ENCODE assay signal across 11 mouse cellular contexts in genomic region chr14:98471803-98472509, GRCm38 (mm10).
DNase-seq lines count a peak whose midpoint lies in the region; ATAC-seq and TF ChIP-seq lines count a peak whose summit lies in the region.
"Had no signal": no experiment of that assay in that cellular context is flagged by ENCODE, and none has a peak within 500 bp of the region (broad histone marks: within the 10 kb centered on the region; RNA-seq: fewer than 3 reads in every experiment).

No protein-coding gene starts in this region.

- no peak overlapping the region for H3K4me3 ChIP-seq in heart, embryonic 13.5 days
- no peak overlapping the region for H3K4me3 ChIP-seq in heart, embryonic 11.5 days (ENCODE audit: low read depth, low read length)
- no peak overlapping the region for H3K4me3 ChIP-seq in stomach, postnatal 0 days (ENCODE audit: low read depth, low read length)
- H3K4me3 ChIP-seq in liver, embryonic 12.5 days, result no peak overlapping the region

- H3K9me3 ChIP-seq in heart, embryonic 13.5 days, result no peaks in the 10 kb centered on the region
- H3K9me3 ChIP-seq in heart, embryonic 11.5 days (replicated peaks; ENCODE audit: control insufficient read depth, low read length), result no peaks in the 10 kb centered on the region
- H3K9me3 ChIP-seq in stomach, postnatal 0 days (ENCODE audit: control insufficient read depth, low read length), result no peaks in the 10 kb centered on the region
- no peaks in the 10 kb centered on the region for H3K9me3 ChIP-seq in liver, embryonic 12.5 days (replicated peaks)

- 62% methylated on average over 5 of the region's 5 CpGs for WGBS in heart, embryonic 13.5 days
- 68% methylated on average over 5 of the region's 5 CpGs for WGBS in heart, embryonic 11.5 days (ENCODE audit: insufficient replicate concordance)
- WGBS in stomach, postnatal 0 days, result 11% methylated on average over 5 of the region's 5 CpGs
- 66% methylated on average over 5 of the region's 5 CpGs for WGBS in liver, embryonic 12.5 days (ENCODE audit: insufficient replicate concordance)

- TF ChIP-seq CTCF in stomach, postnatal 0 days (IDR thresholded peaks at IDR 0.05; ENCODE audit: low read depth), result no peak

- TF ChIP-seq EP300 in stomach, postnatal 0 days (optimal IDR thresholded peaks at IDR 0.05), result peak; percentile 77

- H3K4me2 ChIP-seq in heart, embryonic 13.5 days, result no peak overlapping the region
- H3K4me2 ChIP-seq in heart, embryonic 11.5 days, result no peak overlapping the region
- H3K4me2 ChIP-seq in stomach, postnatal 0 days (replicated peaks; ENCODE audit: low read depth), result 0 out of 2 replicates have a peak overlapping the region, but pooled peaks have one; percentile 2
- H3K4me2 ChIP-seq in liver, embryonic 12.5 days, result no peak overlapping the region
- H3K4me2 ChIP-seq: liver, embryonic 11.5 days had no signal

- 0 out of 2 replicates have a peak overlapping the region, but pooled peaks have one; percentile 33 for H3K27ac ChIP-seq in heart, embryonic 13.5 days (replicated peaks)
- H3K27ac ChIP-seq in heart, embryonic 11.5 days (ENCODE audit: low read depth, low read length), result no peak overlapping the region
- peak overlapping the region; percentile 69 for H3K27ac ChIP-seq in stomach, postnatal 0 days (replicated peaks)
- no peak overlapping the region for H3K27ac ChIP-seq in liver, embryonic 12.5 days

- no peaks in the 10 kb centered on the region for H3K27me3 ChIP-seq in heart, embryonic 13.5 days (replicated peaks)
- no peaks in the 10 kb centered on the region for H3K27me3 ChIP-seq in heart, embryonic 11.5 days (ENCODE audit: control insufficient read depth, insufficient read depth, low read length)
- H3K27me3 ChIP-seq in stomach, postnatal 0 days (ENCODE audit: control insufficient read depth, insufficient read depth, low read length), result no peaks in the 10 kb centered on the region
- H3K27me3 ChIP-seq in liver, embryonic 12.5 days (replicated peaks), result no peaks in the 10 kb centered on the region
- H3K27me3 ChIP-seq: CH12.LX had no signal

- peaks cover 8% of the 10 kb centered on the region; the same call in 1 of the 2 replicates for H3K4me1 ChIP-seq in heart, embryonic 13.5 days
- H3K4me1 ChIP-seq in heart, embryonic 11.5 days (ENCODE audit: control insufficient read depth, insufficient read depth, low read length), result no peaks in the 10 kb centered on the region
- no peaks in the 10 kb centered on the region for H3K4me1 ChIP-seq in stomach, postnatal 0 days (replicated peaks; ENCODE audit: control insufficient read depth, insufficient read depth)
- H3K4me1 ChIP-seq in liver, embryonic 12.5 days, result no peaks in the 10 kb centered on the region

- no peak overlapping the region for H3K9ac ChIP-seq in heart, embryonic 13.5 days
- H3K9ac ChIP-seq in heart, embryonic 11.5 days (ENCODE audit: low read depth, low read length), result no peak overlapping the region
- no peak overlapping the region for H3K9ac ChIP-seq in stomach, postnatal 0 days (ENCODE audit: low read length)
- H3K9ac ChIP-seq in liver, embryonic 12.5 days, result no peak overlapping the region

- H3K36me3 ChIP-seq in heart, embryonic 13.5 days, result no peaks in the 10 kb centered on the region
- H3K36me3 ChIP-seq in heart, embryonic 11.5 days (ENCODE audit: control insufficient read depth, insufficient read depth, low read length), result no peaks in the 10 kb centered on the region
- H3K36me3 ChIP-seq in stomach, postnatal 0 days (ENCODE audit: control insufficient read depth, insufficient read depth, low read length), result no peaks in the 10 kb centered on the region
- no peaks in the 10 kb centered on the region for H3K36me3 ChIP-seq in liver, embryonic 12.5 days

- DNase-seq in urinary bladder, postnatal 14 days (ENCODE audit: low spot score), result peak; percentile 45
- DNase-seq in urinary bladder, postnatal 4 days (ENCODE audit: low spot score in 2 of 2), result no peak
- peak; percentile 3 to 27 for DNase-seq in kidney, postnatal 25 days
- DNase-seq in stomach, postnatal 0 days (ENCODE audit: low spot score), result no peak
- DNase-seq in layer of hippocampus, postnatal 14 days (ENCODE audit: low spot score in 2 of 2), result no peak
- DNase-seq: heart, postnatal 36 days had no signal

- no peak for ATAC-seq in heart, embryonic 13.5 days (ENCODE audit: extremely low read depth, insufficient number of reproducible peaks, low FRiP score, low TSS enrichment)
- no peak for ATAC-seq in heart, embryonic 11.5 days (replicated peaks; ENCODE audit: insufficient number of reproducible peaks, low FRiP score, low TSS enrichment)
- ATAC-seq in stomach, postnatal 0 days (ENCODE audit: low FRiP score, low TSS enrichment), result peak; percentile 38; the same call in 1 of the 2 replicates
- no peak for ATAC-seq in liver, embryonic 12.5 days

Comparison
In these comparisons a context has a peak if more than half of its experiments do, and no peak if none do; other contexts are left out.
1. H3K27ac ChIP-seq: peak in heart, embryonic 13.5 days (single experiment) and stomach, postnatal 0 days (single experiment); none in heart, embryonic 11.5 days (single experiment) and liver, embryonic 12.5 days (single experiment).
2. DNase-seq: peak in urinary bladder, postnatal 14 days (single experiment) and kidney, postnatal 25 days (2 of 2); none in urinary bladder, postnatal 4 days (0 of 2), stomach, postnatal 0 days (single experiment) and layer of hippocampus, postnatal 14 days (0 of 2).